Mouse (Mus musculus) forebrain, embryonic 14.5 days (tissue): Measurements from ENCODE around the gene Cyb5r1. TPM values are rescaled to one million over a fixed set of nuclear protein-coding genes. Genes with fewer than 3 reads are reported as not detected.
"Not testable (repeated sequence)": the region's sequence is repeated elsewhere in the genome, so short reads cannot be mapped to it uniquely, and the experiment has no call there.

Experiments used
- ATAC-seq: fragments of 200-750 bp; cut with Nextera tagmentation; 2 replicates; pipeline ENCODE4 v1.8.0; 2017; ENCODE audit warnings: mild to moderate bottlenecking, moderate library complexity
- DNase-seq: peaks from one replicate; pipeline ENCODE4 v3.0.0-alpha.2; 2015; ENCODE audit warnings: low spot score
- H3K27ac ChIP-seq: fragments of 300-500 bp; sonication (generic); 2 replicates; pipeline ENCODE4 v1.5.1; 2014; ENCODE audit warnings: low read depth, mild to moderate bottlenecking, control low read depth, low read length, moderate library complexity
- H3K27me3 ChIP-seq: fragments of 300-500 bp; sonication (generic); replicated peaks from 2 replicates; pipeline ENCODE4 v1.6.1; 2014; ENCODE audit warnings: low read length, control low read depth, mixed read lengths; ENCODE audit not compliant: control insufficient read depth, insufficient read depth
- H3K36me3 ChIP-seq: fragments of 300-500 bp; sonication (generic); 2 replicates; pipeline ENCODE4 v1.6.1; 2014; ENCODE audit warnings: low read length, control low read depth; ENCODE audit not compliant: control insufficient read depth, insufficient read depth
- H3K4me1 ChIP-seq: fragments of 300-500 bp; sonication (generic); 2 replicates; pipeline ENCODE4 v1.6.1; 2014; ENCODE audit warnings: antibody characterized with exemption, low read length, control low read depth; ENCODE audit not compliant: control insufficient read depth, insufficient read depth
- H3K4me2 ChIP-seq: fragments of 300-500 bp; sonication (generic); 2 replicates; pipeline ENCODE4 v1.6.1; 2014; ENCODE audit warnings: mild to moderate bottlenecking, control low read depth, low read length
- H3K4me3 ChIP-seq: fragments of 300-500 bp; sonication (generic); 2 replicates; pipeline ENCODE4 v1.5.1; 2014; ENCODE audit warnings: low read depth, low read length, control low read depth
- H3K9ac ChIP-seq: fragments of 300-500 bp; sonication (generic); 2 replicates; pipeline ENCODE4 v1.6.1; 2014; ENCODE audit warnings: mild to moderate bottlenecking, low read length, control low read depth, moderate library complexity
- H3K9me3 ChIP-seq: fragments of 300-500 bp; sonication (generic); replicated peaks from 2 replicates; pipeline ENCODE4 v1.6.1; 2016; ENCODE audit warnings: low read length, control low read depth, mixed read lengths; ENCODE audit not compliant: control insufficient read depth
- WGBS: fragments of 180-500 bp; shearing (Covaris S2); extraction: QIAGEN DNeasy Blood & Tissue Kit; methylation state at CpG from one replicate; pipeline ENCODE4 v1.1.7; 2014; 5-methylcytosine and 5-hydroxymethylcytosine counted together
- polyA plus RNA-seq: library from polyadenylated mRNA; unstranded; fragments of >200 nt; fragmentation: Nextera tagmentation; extraction: Ambion mirVana; gene quantifications from 2 replicates; pipeline ENCODE4 v1.2.1, GENCODE M21; 2014

Gene Cyb5r1
- polyA plus RNA-seq, 1 experiment from 2014 or later, result 9.8 TPM

- no peaks in the 10 kb centered on the region for H3K27me3 ChIP-seq
- H3K4me2 ChIP-seq, result no peak overlapping the region
- ATAC-seq (no peak), DNase-seq (peak; percentile 4)
- 44% methylated on average over 5 of the region's 5 CpGs for WGBS
- H3K9ac ChIP-seq, result no peak overlapping the region
- no peaks in the 10 kb centered on the region for H3K9me3 ChIP-seq
- H3K4me1 ChIP-seq, result peaks cover 13% of the 10 kb centered on the region
- peaks cover 21% of the 10 kb centered on the region for H3K36me3 ChIP-seq
- H3K4me3 ChIP-seq, result no peak overlapping the region
- no peak overlapping the region for H3K27ac ChIP-seq
These were observed 14.5 kb downstream of the Cyb5r1 start for GRCm38 (mm10) chr1:134419751-134420458.

- Histone ChIP-seq H3K4me1 (peaks cover 6% of the 10 kb centered on the region), H3K27me3 (no peaks in the 10 kb centered on the region), H3K4me3 (no peak overlapping the region), H3K27ac (no peak overlapping the region), H3K36me3 (peaks cover 61% of the 10 kb centered on the region), H3K4me2 (no peak overlapping the region), H3K9ac (no peak overlapping the region), H3K9me3 (no peaks in the 10 kb centered on the region)
- 80% methylated on average over 10 of the region's 10 CpGs for WGBS
- no peak for DNase-seq
- ATAC-seq, result no peak
These were observed 18.6 kb downstream of the Cyb5r1 start for GRCm38 (mm10) chr1:134423911-134424310.

- 92% methylated on average over 5 of the region's 5 CpGs for WGBS
- H3K9ac ChIP-seq, result no peak overlapping the region
- peaks cover 82% of the 10 kb centered on the region for H3K36me3 ChIP-seq
- H3K4me3 ChIP-seq, result no peak overlapping the region
- no peaks in the 10 kb centered on the region for H3K27me3 ChIP-seq
- H3K9me3 ChIP-seq, result no peaks in the 10 kb centered on the region
- H3K4me1 ChIP-seq, result no peaks in the 10 kb centered on the region
- H3K27ac ChIP-seq, result no peak overlapping the region
- H3K4me2 ChIP-seq, result no peak overlapping the region
- ATAC-seq, result no peak
- DNase-seq, result no peak
These were observed 20.9 kb downstream of the Cyb5r1 start for GRCm38 (mm10) chr1:134426289-134426688.

- H3K36me3 ChIP-seq, result peaks cover 56% of the 10 kb centered on the region
- no peak for DNase-seq
- H3K4me1 ChIP-seq, result no peaks in the 10 kb centered on the region
- no peak for ATAC-seq
- H3K9me3 ChIP-seq, result no peaks in the 10 kb centered on the region
- 92% methylated on average over 10 of the region's 10 CpGs for WGBS
- no peak overlapping the region for H3K4me3 ChIP-seq
- no peak overlapping the region for H3K4me2 ChIP-seq
- no peak overlapping the region for H3K9ac ChIP-seq
- no peaks in the 10 kb centered on the region for H3K27me3 ChIP-seq
- no peak overlapping the region for H3K27ac ChIP-seq
These were observed 27.6 kb downstream of the Cyb5r1 start for GRCm38 (mm10) chr1:134433002-134433401.

GRCm38 (mm10) chr1:134433473-134433872, 28.1 kb downstream of the Cyb5r1 start:
- no peak overlapping the region for H3K27ac ChIP-seq
- H3K27me3 ChIP-seq, result no peaks in the 10 kb centered on the region
- peaks cover 52% of the 10 kb centered on the region for H3K36me3 ChIP-seq
- DNase-seq (no peak), ATAC-seq (no peak)
- 88% methylated on average over 4 of the region's 4 CpGs for WGBS
- no peaks in the 10 kb centered on the region for H3K9me3 ChIP-seq
- no peaks in the 10 kb centered on the region for H3K4me1 ChIP-seq
- H3K4me2 ChIP-seq, result no peak overlapping the region
- no peak overlapping the region for H3K9ac ChIP-seq
- no peak overlapping the region for H3K4me3 ChIP-seq

- Histone ChIP-seq H3K9ac (no peak overlapping the region), H3K4me3 (no peak overlapping the region), H3K36me3 (peaks cover 34% of the 10 kb centered on the region), H3K4me1 (no peaks in the 10 kb centered on the region), H3K27me3 (no peaks in the 10 kb centered on the region), H3K9me3 (no peaks in the 10 kb centered on the region), H3K4me2 (no peak overlapping the region), H3K27ac (no peak overlapping the region)
- DNase-seq (peak; percentile 20), ATAC-seq (no peak)
- whole genome bisulfite sequencing, result 31% methylated on average over 4 of the region's 4 CpGs
These were observed 30.1 kb downstream of the Cyb5r1 start for GRCm38 (mm10) chr1:134435414-134435813.

- Histone ChIP-seq H3K4me1 (no peaks in the 10 kb centered on the region), H3K4me3 (no peak overlapping the region), H3K4me2 (no peak overlapping the region), H3K36me3 (no peaks in the 10 kb centered on the region), H3K27ac (no peak overlapping the region), H3K9me3 (no peaks in the 10 kb centered on the region), H3K9ac (no peak overlapping the region), H3K27me3 (no peaks in the 10 kb centered on the region)
- ATAC-seq (no peak), DNase-seq (no peak)
- WGBS, result 95% methylated on average over 6 of the region's 6 CpGs
These were observed 35.1 kb downstream of the Cyb5r1 start for GRCm38 (mm10) chr1:134440437-134440836.

GRCm38 (mm10) chr1:134441737-134442136, 36.4 kb downstream of the Cyb5r1 start:
- H3K9me3 ChIP-seq, H3K9ac ChIP-seq, ATAC-seq, DNase-seq, H3K4me3 ChIP-seq, H3K27ac ChIP-seq, H3K4me1 ChIP-seq, H3K27me3 ChIP-seq, H3K4me2 ChIP-seq, H3K36me3 ChIP-seq: not testable (repeated sequence)
- WGBS, result 94% methylated on average over 6 of the region's 10 CpGs

GRCm38 (mm10) chr1:134442394-134442793, 37.0 kb downstream of the Cyb5r1 start:
- H3K4me3 ChIP-seq, result no peak overlapping the region
- no peaks in the 10 kb centered on the region for H3K9me3 ChIP-seq
- no peaks in the 10 kb centered on the region for H3K4me1 ChIP-seq
- no peak for DNase-seq
- H3K27me3 ChIP-seq, result no peaks in the 10 kb centered on the region
- H3K27ac ChIP-seq, result no peak overlapping the region
- no peak overlapping the region for H3K4me2 ChIP-seq
- no peaks in the 10 kb centered on the region for H3K36me3 ChIP-seq
- H3K9ac ChIP-seq, result no peak overlapping the region
- ATAC-seq, result no peak
- 92% methylated on average over 3 of the region's 3 CpGs for WGBS
